Mouse (Mus musculus) midbrain, embryonic 13.5 days (tissue): ENCODE measurements around the gene Dync2h1. TPM values are rescaled to one million over a fixed set of nuclear protein-coding genes. Genes with fewer than 3 reads are reported as not detected.

ENCODE experiments used
- ATAC-seq: fragments of 200-750 bp; cut with Nextera tagmentation; 2 replicates; pipeline ENCODE4 v1.8.0; 2017; ENCODE audit warnings: mild to moderate bottlenecking, moderate TSS enrichment, moderate library complexity
- H3K27ac ChIP-seq: fragments of 300-500 bp; sonication (generic); 2 replicates; pipeline ENCODE4 v1.5.1; 2015; ENCODE audit warnings: inconsistent platforms, mild to moderate bottlenecking, moderate library complexity
- H3K27me3 ChIP-seq: fragments of 300-500 bp; sonication (generic); 2 replicates; pipeline ENCODE4 v1.6.1; 2015; ENCODE audit warnings: mild to moderate bottlenecking, inconsistent platforms
- H3K36me3 ChIP-seq: fragments of 300-500 bp; sonication (generic); 2 replicates; pipeline ENCODE4 v1.6.1; 2015; ENCODE audit warnings: mild to moderate bottlenecking, inconsistent platforms
- H3K4me1 ChIP-seq: fragments of 300-500 bp; sonication (generic); replicated peaks from 2 replicates; pipeline ENCODE4 v1.6.1; 2015; ENCODE audit warnings: inconsistent platforms
- H3K4me2 ChIP-seq: fragments of 300-500 bp; sonication (generic); replicated peaks from 2 replicates; pipeline ENCODE4 v1.6.1; 2015; ENCODE audit warnings: moderate library complexity, mild to moderate bottlenecking, inconsistent platforms
- H3K4me3 ChIP-seq: fragments of 300-500 bp; sonication (generic); replicated peaks from 2 replicates; pipeline ENCODE4 v1.5.1; 2015; ENCODE audit warnings: mild to moderate bottlenecking, inconsistent platforms
- H3K9ac ChIP-seq: fragments of 300-500 bp; sonication (generic); replicated peaks from 2 replicates; pipeline ENCODE4 v1.6.1; 2015; ENCODE audit warnings: mild to moderate bottlenecking, inconsistent platforms
- H3K9me3 ChIP-seq: fragments of 300-500 bp; sonication (generic); 2 replicates; pipeline ENCODE4 v1.6.1; 2016; ENCODE audit warnings: mild to moderate bottlenecking, inconsistent platforms
- WGBS: fragments of 180-500 bp; shearing (Covaris S2); methylation state at CpG from one replicate; pipeline ENCODE4 v1.1.7; 2015; 5-methylcytosine and 5-hydroxymethylcytosine counted together
- polyA plus RNA-seq: library from polyadenylated mRNA; unstranded; fragments of >200 nt; fragmentation: Nextera tagmentation; extraction: Ambion mirVana; gene quantifications from 2 replicates; pipeline ENCODE4 v1.2.1, GENCODE M21; 2015

Gene Dync2h1
- polyA plus RNA-seq, 1 experiment from 2014 or later = 23.2 TPM

- ATAC-seq = no peak
- peaks cover 49% of the 10 kb centered on the region for H3K36me3 ChIP-seq
- H3K27ac ChIP-seq = no peak overlapping the region
- H3K9ac ChIP-seq = no peak overlapping the region
- 94% methylated on average over 7 of the region's 7 CpGs for WGBS
- no peaks in the 10 kb centered on the region for H3K27me3 ChIP-seq
- no peaks in the 10 kb centered on the region for H3K4me1 ChIP-seq
- H3K4me3 ChIP-seq = no peak overlapping the region
- H3K9me3 ChIP-seq = no peaks in the 10 kb centered on the region
- no peak overlapping the region for H3K4me2 ChIP-seq
These were observed 25.6 kb downstream of the Dync2h1 start for GRCm38 (mm10) chr9:7158605-7159004.

- 92% methylated on average over 2 of the region's 2 CpGs for WGBS
- no peaks in the 10 kb centered on the region for H3K4me1 ChIP-seq
- H3K27ac ChIP-seq = no peak overlapping the region
- H3K27me3 ChIP-seq = no peaks in the 10 kb centered on the region
- no peak overlapping the region for H3K4me3 ChIP-seq
- peaks cover 46% of the 10 kb centered on the region for H3K36me3 ChIP-seq
- H3K4me2 ChIP-seq = no peak overlapping the region
- ATAC-seq = no peak
- H3K9me3 ChIP-seq = no peaks in the 10 kb centered on the region
- no peak overlapping the region for H3K9ac ChIP-seq
These were observed 29.9 kb downstream of the Dync2h1 start for GRCm38 (mm10) chr9:7154391-7154790.

GRCm38 (mm10) chr9:7122863-7123262 is 61.4 kb downstream of the Dync2h1 start:
- ATAC-seq = no peak
- H3K27me3 ChIP-seq = no peaks in the 10 kb centered on the region
- H3K9me3 ChIP-seq = no peaks in the 10 kb centered on the region
- no peak overlapping the region for H3K27ac ChIP-seq
- H3K9ac ChIP-seq = no peak overlapping the region
- no peaks in the 10 kb centered on the region for H3K4me1 ChIP-seq
- H3K4me2 ChIP-seq = no peak overlapping the region
- H3K4me3 ChIP-seq = no peak overlapping the region
- 98% methylated on average over 2 of the region's 2 CpGs for WGBS
- H3K36me3 ChIP-seq = peaks cover 8% of the 10 kb centered on the region

GRCm38 (mm10) chr9:7110166-7110565 is 74.1 kb downstream of the Dync2h1 start:
- Histone ChIP-seq H3K27me3 (no peaks in the 10 kb centered on the region), H3K4me3 (no peak overlapping the region), H3K36me3 (peaks cover 28% of the 10 kb centered on the region), H3K9me3 (no peaks in the 10 kb centered on the region), H3K4me2 (no peak overlapping the region), H3K4me1 (no peaks in the 10 kb centered on the region), H3K9ac (no peak overlapping the region), H3K27ac (no peak overlapping the region)
- 81% methylated on average over 1 of the region's 1 CpGs for WGBS
- no peak for ATAC-seq

GRCm38 (mm10) chr9:7101361-7101760 is 82.9 kb downstream of the Dync2h1 start:
- no peaks in the 10 kb centered on the region for H3K9me3 ChIP-seq
- peaks cover 28% of the 10 kb centered on the region for H3K36me3 ChIP-seq
- H3K27me3 ChIP-seq = no peaks in the 10 kb centered on the region
- H3K27ac ChIP-seq = no peak overlapping the region
- no peak overlapping the region for H3K9ac ChIP-seq
- H3K4me1 ChIP-seq = no peaks in the 10 kb centered on the region
- H3K4me3 ChIP-seq = no peak overlapping the region
- H3K4me2 ChIP-seq = no peak overlapping the region
- no peak for ATAC-seq

GRCm38 (mm10) chr9:7074625-7075024 is 109.6 kb downstream of the Dync2h1 start:
- Histone ChIP-seq H3K36me3 (peaks cover 48% of the 10 kb centered on the region), H3K4me1 (no peaks in the 10 kb centered on the region), H3K4me2 (no peak overlapping the region), H3K27me3 (no peaks in the 10 kb centered on the region), H3K9me3 (no peaks in the 10 kb centered on the region), H3K9ac (no peak overlapping the region), H3K4me3 (no peak overlapping the region), H3K27ac (no peak overlapping the region)
- 91% methylated on average over 2 of the region's 2 CpGs for WGBS
- ATAC-seq = no peak

GRCm38 (mm10) chr9:7070846-7071245 is 113.4 kb downstream of the Dync2h1 start:
- Histone ChIP-seq H3K9ac (no peak overlapping the region), H3K27me3 (no peaks in the 10 kb centered on the region), H3K27ac (no peak overlapping the region), H3K4me2 (no peak overlapping the region), H3K36me3 (peaks cover 33% of the 10 kb centered on the region), H3K4me3 (no peak overlapping the region), H3K9me3 (no peaks in the 10 kb centered on the region), H3K4me1 (no peaks in the 10 kb centered on the region)
- WGBS = 94% methylated on average over 3 of the region's 3 CpGs
- no peak for ATAC-seq

- no peaks in the 10 kb centered on the region for H3K4me1 ChIP-seq
- no peaks in the 10 kb centered on the region for H3K9me3 ChIP-seq
- no peak overlapping the region for H3K9ac ChIP-seq
- 85% methylated on average over 3 of the region's 3 CpGs for WGBS
- no peaks in the 10 kb centered on the region for H3K27me3 ChIP-seq
- no peak overlapping the region for H3K27ac ChIP-seq
- ATAC-seq = no peak
- no peak overlapping the region for H3K4me3 ChIP-seq
- no peak overlapping the region for H3K4me2 ChIP-seq
- H3K36me3 ChIP-seq = peaks cover 29% of the 10 kb centered on the region
These were observed 133.7 kb downstream of the Dync2h1 start for GRCm38 (mm10) chr9:7050588-7050987.

- 94% methylated on average over 5 of the region's 5 CpGs for WGBS
- Histone ChIP-seq H3K36me3 (peaks cover 34% of the 10 kb centered on the region), H3K27ac (no peak overlapping the region), H3K4me2 (no peak overlapping the region), H3K9me3 (0 out of 2 replicates have a peak, but pooled peaks cover 6% of the 10 kb centered on the region), H3K4me1 (no peaks in the 10 kb centered on the region), H3K4me3 (no peak overlapping the region), H3K9ac (no peak overlapping the region), H3K27me3 (no peaks in the 10 kb centered on the region)
- no peak for ATAC-seq
These were observed 141.5 kb downstream of the Dync2h1 start for GRCm38 (mm10) chr9:7042635-7043273.

- Histone ChIP-seq H3K4me1 (no peaks in the 10 kb centered on the region), H3K9ac (no peak overlapping the region), H3K4me3 (no peak overlapping the region), H3K36me3 (peaks cover 31% of the 10 kb centered on the region), H3K9me3 (0 out of 2 replicates have a peak, but pooled peaks cover 6% of the 10 kb centered on the region), H3K27ac (no peak overlapping the region), H3K27me3 (no peaks in the 10 kb centered on the region), H3K4me2 (no peak overlapping the region)
- 90% methylated on average over 5 of the region's 5 CpGs for WGBS
- ATAC-seq = no peak
These were observed 143.0 kb downstream of the Dync2h1 start for GRCm38 (mm10) chr9:7041231-7041630.

- Histone ChIP-seq H3K4me2 (no peak overlapping the region), H3K9me3 (no peaks in the 10 kb centered on the region), H3K36me3 (peaks cover 39% of the 10 kb centered on the region), H3K27ac (no peak overlapping the region), H3K9ac (no peak overlapping the region), H3K4me1 (no peaks in the 10 kb centered on the region), H3K4me3 (no peak overlapping the region), H3K27me3 (no peaks in the 10 kb centered on the region)
- ATAC-seq = no peak
- 91% methylated on average over 2 of the region's 2 CpGs for WGBS
These were observed 151.7 kb downstream of the Dync2h1 start for GRCm38 (mm10) chr9:7032553-7032952.

GRCm38 (mm10) chr9:7015600-7015999 is 168.6 kb downstream of the Dync2h1 start:
- ATAC-seq = no peak
- Histone ChIP-seq H3K27ac (no peak overlapping the region), H3K4me2 (no peak overlapping the region), H3K9me3 (no peaks in the 10 kb centered on the region), H3K36me3 (peaks cover 3% of the 10 kb centered on the region; the same call in 1 of the 2 replicates), H3K4me3 (no peak overlapping the region), H3K4me1 (no peaks in the 10 kb centered on the region), H3K27me3 (no peaks in the 10 kb centered on the region), H3K9ac (no peak overlapping the region)

GRCm38 (mm10) chr9:7014733-7015132 is 169.5 kb downstream of the Dync2h1 start:
- no peaks in the 10 kb centered on the region for H3K27me3 ChIP-seq
- no peak overlapping the region for H3K27ac ChIP-seq
- 98% methylated on average over 1 of the region's 1 CpGs for WGBS
- H3K36me3 ChIP-seq = peaks cover 6% of the 10 kb centered on the region; the same call in 1 of the 2 replicates
- no peaks in the 10 kb centered on the region for H3K9me3 ChIP-seq
- no peak overlapping the region for H3K4me3 ChIP-seq
- H3K9ac ChIP-seq = no peak overlapping the region
- no peak for ATAC-seq
- no peak overlapping the region for H3K4me2 ChIP-seq
- no peaks in the 10 kb centered on the region for H3K4me1 ChIP-seq
